Mouse (Mus musculus) CD4-positive helper T cell, adult 2 months (primary cell): ENCODE data around the gene Satb1.

Source experiments
- DNase-seq: peaks from one replicate; pipeline ENCODE4 v3.0.0-alpha.2; 2012; ENCODE audit warnings: low read depth, missing footprints, low spot score

Satb1 gene

DNA sequence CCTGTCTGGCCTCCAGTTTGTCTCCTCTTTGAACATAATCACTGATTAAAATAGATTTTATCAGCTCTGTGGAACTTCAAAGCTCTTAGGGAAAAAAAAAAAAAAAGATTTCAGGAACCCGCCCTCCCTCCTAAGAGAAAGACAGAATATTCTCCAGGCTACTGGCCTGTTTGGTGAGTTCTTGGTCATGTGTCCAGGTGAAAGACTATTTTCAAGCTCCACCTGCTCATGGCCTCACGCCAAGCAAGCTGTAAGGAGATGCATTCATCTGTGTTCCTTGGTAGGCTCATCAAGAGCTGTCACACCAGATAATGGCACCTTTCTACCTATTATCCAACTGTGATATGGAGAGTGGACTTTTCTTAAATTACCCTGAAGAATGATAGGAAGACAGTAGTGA, 54.1 kb downstream of the Satb1 start:
- DNase-seq: no peak

DNA sequence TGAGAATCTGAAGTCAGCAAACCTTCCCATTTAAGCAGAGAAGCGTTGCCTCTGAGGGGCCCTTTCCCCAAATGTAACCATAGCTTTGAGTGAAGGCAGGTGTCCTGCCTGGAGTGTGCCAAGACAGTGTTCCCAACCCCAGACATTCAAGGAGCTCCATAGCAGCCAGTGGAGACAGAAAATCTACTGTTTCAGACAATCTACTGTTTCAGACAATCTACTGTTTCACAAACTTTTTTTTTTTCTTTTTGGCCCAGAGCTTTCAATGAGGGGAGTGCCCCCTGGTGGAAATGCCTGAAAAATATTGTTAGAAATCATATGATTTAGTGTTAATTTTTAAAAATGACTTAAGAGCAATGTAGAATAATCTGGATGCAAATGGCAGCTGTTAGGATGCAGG, 55.3 kb downstream of the Satb1 start:
- peak; percentile 55 for DNase-seq

DNA sequence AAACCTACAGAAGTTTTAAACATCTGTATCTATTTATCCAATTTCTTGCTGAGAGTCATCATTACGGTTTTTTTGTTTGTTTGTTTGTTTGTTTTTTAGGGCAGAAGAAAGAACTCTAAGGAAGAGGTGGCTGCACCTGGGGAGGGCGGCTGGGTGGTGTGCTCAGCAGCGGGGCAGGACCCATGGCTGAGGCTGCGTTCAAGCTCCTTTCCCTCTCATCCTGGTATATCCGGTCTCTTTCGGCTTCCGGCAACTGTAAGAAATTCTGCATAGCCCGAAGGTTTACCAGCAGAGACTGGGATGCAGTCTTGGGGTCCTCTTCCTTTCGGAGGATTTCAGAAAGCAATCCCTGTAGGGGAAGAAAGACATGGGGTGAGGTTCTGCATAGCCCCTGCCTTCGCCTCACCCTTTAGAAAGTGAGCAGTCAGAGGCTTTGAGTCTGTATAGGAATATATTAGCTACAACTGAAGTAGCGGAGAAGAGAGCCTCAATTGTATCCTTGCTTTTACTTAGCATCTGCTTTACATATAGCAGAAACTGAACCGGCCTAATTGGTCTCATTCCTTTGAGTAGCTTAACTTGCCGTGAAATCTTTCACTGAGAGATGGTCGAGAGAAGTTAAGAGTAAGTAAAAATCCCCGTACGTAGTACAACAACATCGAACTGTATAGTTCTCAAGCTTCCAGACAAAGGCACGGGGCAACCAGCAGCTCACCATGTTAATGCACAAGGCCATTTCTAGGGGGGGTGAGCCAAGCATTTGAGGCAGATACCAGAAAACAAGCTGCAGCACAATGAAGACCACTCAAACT, 57.8 kb downstream of the Satb1 start:
- no peak for DNase-seq

DNA sequence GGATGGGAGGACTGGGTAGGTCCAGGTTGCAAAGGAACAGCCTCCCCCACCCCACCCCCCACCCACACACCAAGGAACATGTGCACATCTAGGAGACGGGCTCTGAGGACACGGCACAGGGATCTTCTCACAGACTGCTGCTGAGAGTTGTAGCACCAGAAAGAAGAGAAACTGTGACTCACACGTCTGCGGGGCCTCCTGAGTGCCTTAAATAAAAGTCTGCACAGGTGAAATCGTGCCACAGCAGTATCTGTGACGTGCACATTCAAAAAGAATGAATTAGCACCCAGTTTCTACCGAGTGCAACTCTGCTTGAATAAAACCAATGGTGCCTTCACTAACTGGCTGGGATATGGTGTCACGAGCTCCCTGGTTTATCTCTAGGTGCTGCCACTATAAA, 69.5 kb downstream of the Satb1 start:
- peak; percentile 50 for DNase-seq

DNA sequence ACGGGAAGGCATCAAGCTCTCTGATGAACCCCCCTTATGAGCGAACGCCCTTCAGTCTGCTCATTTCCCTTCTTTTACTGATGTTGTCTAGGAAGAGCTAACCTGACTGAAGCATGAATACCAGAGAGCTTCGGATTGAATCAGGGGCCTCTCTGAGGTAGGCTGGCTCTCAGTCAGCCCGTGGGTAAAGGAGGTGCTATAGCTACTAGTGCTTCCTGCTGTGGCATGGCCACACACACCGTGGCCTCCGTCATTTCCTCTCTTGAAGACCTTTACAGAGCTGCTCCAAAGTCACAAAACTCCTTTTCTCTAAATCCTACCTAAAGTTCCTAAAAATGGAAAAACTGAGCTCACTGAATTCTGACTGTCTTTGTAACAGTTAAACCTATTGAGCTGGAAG, 70.6 kb downstream of the Satb1 start:
- peak; percentile 69 for DNase-seq

DNA sequence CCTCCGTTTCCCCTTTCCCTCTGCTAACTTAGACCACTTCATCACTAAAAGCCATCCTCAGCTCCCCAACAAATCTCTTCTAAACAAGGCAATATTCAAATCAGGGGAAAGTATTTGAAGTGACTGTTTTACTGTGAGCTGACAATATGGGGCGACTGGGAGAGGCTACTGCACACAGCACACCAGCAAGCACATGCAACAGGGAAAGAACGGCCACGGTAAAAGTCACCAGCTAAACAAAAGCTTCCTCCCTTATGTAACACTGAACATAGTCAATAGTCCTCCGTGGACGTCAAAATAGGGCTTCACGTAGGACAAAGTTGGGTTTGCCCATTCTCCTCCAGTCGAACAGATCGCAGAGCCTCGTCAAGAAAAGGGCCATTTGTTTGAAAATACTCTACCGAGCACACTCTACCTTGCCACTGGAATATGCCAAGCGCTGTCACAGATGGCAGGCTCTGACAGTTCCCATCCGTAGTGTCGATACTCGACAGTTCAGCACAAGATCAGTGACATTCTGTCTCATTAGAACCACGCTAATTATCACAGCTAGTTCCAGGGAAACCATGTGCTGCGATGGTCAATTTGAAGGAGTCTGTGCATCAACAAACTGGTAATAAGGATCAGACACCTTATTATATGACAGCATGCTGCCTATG, 72.0 kb downstream of the Satb1 start:
- no peak for DNase-seq

DNA sequence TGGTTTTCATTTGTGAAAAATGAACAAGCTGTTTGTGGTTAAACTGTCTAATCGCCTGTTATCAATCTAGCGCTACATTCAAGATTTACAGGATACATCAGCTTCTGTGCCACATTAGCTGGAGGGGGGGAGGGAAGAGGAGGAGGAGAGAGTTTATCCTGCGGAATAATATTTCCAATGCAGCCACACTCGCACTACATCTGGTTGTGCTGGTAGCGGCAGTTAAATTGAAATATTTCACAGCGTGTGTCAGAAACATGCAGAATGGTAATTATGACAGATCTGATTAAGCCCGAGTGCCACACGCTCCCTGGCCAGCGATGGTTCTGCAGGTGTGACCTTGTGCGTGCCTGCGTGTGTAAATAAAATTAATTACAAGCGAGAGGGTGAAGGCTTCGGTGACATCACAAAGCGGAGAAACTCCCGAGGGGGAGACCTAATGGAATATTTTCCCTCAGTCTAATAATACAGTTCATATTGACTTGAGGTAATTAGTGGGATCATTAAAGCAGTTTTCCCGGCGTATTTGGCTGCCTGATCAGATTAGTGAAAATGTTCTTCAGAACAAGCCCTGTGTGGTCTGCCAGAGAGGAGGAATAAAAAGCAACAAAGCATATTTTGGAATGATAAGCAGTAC, 72.7 kb downstream of the Satb1 start:
- DNase-seq: peak; percentile 38

DNA sequence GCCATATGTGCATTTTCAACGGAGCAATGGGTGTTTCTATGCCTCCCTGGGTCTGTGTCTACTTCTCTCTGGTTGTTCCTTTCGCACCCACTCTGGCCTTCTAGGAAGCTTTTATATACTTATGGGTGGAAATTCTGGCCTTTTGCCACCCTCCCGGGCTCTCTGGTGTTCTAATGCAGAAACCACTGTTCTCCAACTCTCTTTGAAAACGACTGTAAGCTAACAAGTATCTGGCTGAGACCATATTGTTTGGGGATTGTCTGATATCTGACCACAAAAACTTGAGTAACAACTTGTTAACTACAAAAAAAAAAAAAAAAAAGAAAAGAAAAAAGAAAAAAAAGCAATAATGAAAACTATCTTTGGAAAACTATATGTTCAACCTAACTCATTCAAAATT, 73.6 kb downstream of the Satb1 start:
- no peak for DNase-seq

DNA sequence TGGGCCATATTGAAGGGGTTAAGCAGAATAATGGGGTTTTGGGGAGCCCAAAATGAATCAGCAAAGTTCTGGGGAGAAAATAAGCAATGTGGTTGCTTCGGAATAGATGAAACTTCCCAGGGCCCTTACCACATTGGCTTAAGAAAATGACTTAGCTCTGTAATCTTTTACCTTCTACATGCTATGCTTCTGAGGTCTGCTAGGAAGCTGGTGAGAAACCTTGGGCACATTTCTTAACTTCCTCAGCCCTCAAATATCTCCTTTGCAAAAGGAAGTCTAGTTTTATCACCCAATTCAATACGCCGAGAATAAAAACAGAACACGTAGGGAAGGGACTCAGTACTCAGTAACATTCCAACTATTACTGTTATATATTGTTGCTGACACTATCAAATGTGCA, 80.9 kb downstream of the Satb1 start:
- no peak for DNase-seq

DNA sequence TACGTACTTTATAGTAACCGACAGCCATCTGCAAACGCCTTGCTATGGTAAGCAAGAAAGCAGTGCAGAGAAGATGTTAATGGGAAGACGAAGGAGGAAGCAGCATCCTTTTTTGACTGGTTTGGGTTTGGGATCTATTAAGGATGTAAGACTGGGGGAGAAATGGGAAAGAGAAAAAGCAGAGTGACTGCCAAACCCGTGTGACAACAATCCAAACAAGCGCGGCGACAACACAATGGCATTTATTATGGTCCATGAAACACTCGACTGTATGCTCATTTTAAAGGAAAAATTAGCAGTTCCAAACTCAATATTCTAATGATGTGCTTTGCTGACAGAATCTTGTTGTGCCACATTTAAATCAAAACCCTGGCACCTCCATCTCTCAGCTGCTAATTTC, 85.9 kb downstream of the Satb1 start:
- no peak for DNase-seq

DNA sequence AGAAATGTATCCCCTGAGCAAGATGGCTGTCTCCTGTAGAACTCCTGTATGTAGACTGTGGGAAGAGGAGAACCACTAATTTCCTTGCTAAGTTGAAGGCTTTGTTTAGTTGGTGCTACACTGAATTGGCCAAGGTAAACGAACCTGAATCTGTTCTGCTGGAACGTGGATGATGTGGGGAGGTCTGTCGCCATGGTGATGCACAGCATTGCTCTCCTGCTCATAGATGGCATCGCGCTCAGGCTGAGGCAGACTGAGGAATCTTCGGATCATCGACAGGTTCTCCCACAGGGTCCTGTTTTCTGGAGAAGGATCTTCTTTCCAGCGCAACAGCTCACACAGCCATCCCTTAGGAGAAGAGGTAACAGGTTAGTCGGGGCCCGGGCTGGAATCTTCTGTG, 90.6 kb downstream of the Satb1 start:
- no peak for DNase-seq

DNA sequence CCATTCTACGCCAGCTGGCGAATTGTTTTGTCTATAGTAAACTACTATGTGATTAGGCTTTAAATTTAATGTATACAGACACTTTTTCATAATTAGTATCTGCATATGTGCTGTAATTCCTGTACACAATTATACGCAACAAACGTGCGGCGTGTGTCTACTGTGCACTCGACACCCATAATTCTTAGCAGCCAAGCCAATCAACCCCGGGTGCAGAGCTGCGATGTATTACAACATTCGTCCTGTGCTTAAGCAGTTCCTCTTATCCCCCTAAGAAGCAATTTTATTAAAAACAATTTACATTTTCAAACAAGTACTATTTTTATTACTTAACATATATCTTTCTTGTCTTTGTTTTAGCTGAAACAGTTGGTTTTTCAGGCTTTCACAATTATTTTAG, 92.0 kb downstream of the Satb1 start:
- no peak for DNase-seq

DNA sequence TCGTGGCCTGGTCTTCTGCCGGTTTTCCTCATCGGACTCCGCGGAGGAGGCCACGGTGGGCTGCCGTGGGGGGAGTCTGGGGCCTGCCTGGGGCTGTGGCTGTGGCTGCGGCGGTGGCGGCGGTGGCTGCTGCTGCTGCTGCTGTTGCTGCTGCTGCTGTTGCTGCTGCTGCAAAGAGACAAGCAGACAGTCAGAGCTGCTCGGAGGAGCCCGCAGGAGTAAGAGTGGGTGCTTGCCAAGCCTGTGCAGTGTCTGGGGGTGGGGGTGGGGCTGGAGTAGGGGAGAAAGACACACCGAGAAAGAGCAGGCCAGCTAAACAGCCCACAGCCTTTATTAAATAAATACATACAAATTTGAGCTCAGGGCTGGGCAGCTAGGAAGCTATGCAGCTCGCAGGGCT, 92.8 kb downstream of the Satb1 start:
- no peak for DNase-seq

DNA sequence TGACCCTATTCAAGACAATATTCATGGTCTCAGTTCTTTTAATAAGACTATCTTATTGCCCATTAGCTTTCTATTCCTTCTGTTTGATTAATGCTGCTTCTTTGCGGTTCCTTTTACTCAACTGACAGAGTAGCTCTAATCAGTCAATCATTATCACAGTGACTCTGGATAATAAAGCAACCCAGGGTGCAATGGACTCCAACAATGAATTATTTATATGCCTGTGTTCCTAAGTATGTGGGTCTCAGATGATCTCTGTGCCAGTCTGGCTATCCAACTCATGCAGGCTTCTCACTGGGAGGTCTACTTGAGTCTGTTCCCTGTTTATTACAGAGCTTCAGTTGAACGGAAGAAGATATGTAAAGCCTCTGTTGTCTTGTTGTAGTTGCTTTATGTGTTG, 108.6 kb downstream of the Satb1 start:
- DNase-seq: no peak

DNA sequence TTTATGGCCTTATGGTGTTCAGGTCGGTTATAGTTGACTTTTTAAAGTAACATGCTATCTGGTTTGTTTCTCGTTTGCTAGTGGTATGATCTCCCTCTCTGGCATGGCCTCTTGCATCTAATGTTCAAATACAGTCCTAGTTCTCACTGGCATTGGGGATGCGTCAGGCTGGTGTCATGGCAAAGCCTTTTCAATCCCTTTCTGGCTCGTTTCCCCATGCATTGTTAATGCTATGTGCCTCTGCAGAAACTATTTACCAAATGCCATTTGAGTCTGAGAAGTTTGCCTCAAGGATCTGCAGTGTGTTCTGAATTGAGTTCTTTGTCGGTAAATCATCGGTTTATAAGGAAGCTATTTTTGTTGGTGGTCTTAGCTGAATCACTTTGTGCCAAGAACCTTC, 137.4 kb downstream of the Satb1 start:
- DNase-seq: no peak

DNA sequence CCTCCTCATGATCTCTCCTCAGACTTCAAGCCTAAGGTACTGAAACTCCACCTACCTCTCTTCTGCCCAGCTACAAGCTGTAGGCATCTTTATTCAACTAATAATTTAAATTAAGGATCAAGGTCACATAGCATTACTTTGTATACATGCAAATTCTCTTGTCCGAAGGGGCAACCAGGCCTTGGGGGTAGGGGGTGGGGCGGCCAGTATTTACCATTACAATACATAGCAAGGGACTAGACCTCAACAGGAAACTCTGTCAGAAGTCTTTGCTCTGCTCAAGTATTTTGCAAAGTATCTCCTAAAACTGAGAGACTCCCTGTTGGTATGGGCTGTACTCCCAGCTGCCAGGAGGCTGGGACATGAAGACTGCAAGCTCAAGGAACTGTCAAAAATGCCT, 137.8 kb downstream of the Satb1 start:
- DNase-seq: no peak

DNA sequence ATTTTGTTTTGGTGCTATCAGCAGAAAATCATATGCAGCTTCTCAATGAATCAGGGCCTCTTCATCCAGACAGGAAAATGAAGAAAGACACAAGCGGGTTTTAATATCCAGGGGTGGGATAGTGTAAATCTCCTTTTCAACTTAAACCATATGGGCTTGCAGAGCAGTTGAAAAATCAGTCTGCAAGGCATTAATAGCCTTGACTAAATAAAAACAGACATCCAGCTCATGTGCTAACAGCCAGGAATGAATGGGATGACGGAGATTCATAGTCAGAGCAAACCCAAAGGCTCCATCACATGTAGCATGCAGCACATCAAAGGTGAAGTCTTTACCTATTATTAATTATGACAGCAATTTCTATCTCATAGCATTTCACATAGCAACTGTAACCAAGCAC, 142.6 kb downstream of the Satb1 start:
- no peak for DNase-seq

DNA sequence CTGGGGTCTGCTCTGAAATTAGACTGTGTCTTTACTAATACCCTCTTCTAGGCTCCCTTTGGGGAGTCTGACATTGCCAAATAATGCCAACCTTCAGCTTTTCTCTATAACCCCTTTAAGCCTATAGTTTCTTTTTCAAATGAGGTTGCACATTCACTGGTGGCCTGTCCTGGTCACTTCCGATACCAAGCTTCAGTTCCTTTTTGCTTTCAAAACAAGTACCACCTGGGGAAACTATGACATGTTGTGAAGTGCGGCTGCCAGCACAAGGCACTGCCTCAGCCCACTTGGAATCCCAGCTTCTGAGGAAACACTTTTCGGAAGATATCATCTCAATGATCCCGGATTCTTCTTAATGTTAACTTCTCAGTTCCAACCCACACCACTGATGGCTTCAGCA, 145.9 kb downstream of the Satb1 start:
- no peak for DNase-seq
